Mouse (Mus musculus): ENCODE data around the gene Zfp59.
"Not testable (repeated sequence)": the region's sequence is repeated elsewhere in the genome, so short reads cannot be mapped to it uniquely, and the experiment has no call there.

Gene Zfp59

DNA sequence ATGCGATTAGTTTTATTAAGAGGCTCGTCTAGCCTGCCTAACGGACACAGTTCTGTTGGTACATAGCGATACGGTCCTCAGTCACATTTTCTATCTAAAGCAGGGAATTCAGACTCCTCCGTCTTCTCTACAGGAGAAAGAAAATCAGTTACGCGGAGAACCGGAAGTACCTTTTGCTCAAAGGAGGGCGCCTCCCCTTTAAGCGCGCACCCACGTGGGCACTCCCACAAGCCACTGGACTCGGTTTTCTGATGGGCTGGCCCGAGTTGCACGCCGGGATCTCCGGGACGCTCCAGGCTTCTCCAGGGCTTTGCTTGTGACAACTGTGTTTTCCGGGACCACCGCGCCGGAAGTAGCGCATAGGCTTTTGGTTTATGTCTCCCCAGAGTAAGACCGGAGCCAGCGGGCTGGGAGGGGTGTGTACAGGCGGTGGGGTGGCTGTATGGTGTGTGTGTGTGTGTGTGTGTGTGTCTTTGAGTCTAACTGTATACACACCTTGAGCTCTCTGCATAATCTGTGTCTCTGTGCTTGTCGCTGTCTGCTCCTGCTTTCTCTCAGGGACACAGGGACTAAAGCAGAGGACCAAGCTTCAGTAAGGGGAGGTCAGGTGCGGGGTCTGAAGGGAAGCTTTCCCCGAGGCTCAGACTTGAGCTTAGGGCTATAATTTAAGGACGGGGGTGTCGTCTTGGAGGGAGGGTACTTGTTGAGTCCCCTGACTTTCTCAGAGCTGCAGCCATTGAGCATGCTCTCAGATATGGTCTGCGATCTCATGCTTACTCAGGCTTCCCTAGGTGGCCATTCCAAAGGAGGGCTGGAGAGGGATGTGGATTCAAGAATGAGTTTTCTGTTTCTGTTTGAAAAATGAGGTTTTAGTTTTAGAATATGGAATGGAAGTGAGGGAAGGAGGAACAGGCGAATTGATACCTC is at the start of gene Zfp59:
Gene Zfp59, plus strand, starts transcription at position 285 of the 927 bp plus-strand sequence.
- DNase-seq (ENCODE audit: low spot score in 2 of 2), result peak; percentile 95 to 96

DNA sequence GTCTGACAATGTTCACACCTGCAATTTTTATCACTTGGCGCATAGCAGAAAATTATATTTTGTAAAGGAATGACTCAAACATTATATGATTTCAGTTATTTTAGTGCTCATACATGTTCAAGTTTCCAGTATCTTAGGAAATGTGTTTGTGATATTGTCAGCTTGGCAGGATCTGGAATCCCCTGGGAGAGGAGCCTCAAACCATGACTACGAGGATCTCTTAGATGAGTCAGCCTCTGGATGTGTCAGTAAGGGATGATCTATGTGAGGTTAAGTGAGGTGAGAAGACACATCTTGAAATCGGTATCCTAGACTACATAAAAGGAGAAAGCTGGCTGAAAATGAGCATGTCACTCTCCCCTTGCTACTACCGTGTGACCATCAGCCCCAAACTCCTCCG is 49.1 kb upstream of the Zfp59 start:
- DNase-seq (ENCODE audit: low spot score in 2 of 2), result no peak

DNA sequence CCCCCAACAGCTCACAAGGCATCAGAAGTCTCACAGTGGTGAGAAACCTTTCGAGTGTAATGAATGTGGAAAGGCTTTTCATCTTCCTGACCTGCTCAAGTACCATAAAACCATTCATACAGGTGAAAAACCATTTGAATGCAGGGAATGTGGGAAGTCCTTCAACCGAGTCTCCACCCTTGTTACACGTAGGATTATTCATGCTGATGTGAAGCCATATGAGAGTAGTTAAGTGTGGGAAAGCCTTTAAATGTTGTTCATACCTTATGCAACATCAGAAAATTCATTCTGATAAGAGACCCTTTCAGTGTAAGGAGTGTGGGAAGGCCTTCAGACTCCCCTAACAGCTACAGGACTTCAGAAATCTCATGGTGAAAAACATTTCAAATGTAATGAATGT is 44.5 kb upstream of the Zfp59 start:
- not testable (repeated sequence) for DNase-seq (ENCODE audit: low spot score in 2 of 2)

DNA sequence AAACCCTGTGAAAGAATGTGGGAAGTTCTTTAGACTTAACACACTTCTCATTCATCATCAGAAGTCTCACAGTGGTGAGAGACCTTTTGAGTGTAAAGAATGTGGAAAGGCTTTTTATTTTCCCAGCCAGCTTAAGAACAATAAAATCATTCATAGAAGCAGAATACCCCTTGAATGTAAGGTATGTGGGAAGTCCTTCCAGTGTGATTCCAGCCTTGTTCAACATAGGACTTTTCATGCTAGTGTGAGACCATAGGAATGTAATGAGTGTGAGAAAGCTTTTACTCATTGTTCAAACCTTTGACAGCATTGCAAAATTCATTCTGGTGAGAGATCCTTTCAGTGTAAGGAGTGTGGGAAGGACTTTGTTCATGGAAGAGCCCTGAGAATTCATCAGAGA is 43.8 kb upstream of the Zfp59 start:
- no peak for DNase-seq (ENCODE audit: low spot score in 2 of 2)

DNA sequence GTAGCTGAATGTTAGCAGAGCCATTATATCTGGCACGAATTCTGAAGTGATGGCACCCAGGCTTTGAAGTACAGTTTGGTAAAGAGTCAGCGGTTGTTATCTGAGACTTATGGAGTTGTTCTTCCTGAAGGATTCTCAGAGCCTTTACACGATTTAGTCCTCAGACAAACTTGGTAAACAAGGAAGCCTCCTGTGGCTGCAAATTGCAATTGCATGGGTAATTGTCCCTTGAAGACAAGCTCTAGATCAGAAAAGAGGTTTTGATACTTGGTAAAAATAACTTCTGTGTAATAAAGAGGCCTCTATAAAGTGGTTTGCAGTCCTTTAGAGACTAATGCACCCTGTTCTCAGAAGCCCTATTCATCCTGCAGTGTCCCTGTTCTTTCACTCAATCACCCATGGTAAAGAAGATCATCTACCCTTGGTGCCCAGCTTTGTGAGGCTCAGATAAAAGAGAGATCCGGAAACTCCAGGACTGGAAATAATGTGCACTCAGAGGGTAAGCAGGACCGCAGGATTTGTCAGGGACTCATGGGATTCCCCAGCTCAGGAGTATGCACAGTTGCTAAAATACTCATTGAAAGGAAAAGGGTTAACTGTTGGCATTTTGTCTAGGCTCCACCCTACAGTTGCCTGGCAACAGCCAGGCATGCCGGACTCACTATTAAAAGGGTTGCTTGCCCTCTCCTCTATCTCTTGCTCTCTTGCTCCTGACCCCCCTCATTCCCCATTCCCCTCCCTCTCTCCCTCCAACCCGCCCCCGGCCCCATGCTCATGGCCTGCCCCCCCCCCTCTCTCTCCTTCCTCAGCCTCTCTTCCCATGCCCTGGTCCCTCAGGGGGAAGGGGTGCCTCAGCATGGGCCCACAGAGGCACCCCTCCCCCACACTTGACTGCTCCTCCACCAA is 40.2 kb upstream of the Zfp59 start:
- no peak for DNase-seq (ENCODE audit: low spot score in 2 of 2)

DNA sequence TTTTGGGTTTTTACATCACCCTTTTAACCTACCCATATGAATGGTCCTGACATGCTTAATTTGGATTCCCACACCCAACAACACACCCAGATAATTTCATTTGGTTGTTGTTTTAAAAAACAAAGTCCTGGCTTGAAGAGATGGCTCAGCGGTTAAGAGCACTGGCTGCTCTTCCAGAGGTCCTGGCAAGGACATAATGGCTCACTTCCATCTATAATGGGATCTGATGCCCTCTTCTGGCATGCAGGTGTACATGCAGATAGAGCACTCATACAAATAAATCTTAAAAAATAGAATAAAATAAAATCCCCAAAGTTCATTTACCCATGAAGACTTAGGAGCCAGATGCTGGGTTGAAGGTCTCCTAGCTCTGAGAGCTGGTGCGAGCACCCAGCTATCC is 37.3 kb upstream of the Zfp59 start:
- DNase-seq (ENCODE audit: low spot score in 2 of 2), result no peak

DNA sequence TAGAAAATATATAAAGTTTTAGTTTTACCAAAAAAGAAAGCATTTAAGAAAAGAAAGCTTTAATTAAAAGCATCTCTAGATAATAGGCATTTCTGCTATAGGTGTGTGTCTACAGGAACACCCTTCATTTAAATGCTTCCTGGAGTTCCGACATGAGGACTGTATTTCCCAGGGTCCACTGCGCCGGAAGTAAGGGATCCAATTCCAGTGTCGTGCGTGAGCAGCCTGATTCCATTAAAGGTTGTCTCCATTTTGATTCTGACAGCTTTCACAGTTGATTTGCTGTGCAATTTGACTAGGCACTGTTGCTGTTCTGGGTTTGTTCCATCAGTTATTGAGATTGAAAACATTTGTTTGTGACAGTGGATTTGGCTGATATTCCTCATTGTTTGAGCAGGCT is 35.4 kb upstream of the Zfp59 start:
- no peak for DNase-seq (ENCODE audit: low spot score in 2 of 2)

DNA sequence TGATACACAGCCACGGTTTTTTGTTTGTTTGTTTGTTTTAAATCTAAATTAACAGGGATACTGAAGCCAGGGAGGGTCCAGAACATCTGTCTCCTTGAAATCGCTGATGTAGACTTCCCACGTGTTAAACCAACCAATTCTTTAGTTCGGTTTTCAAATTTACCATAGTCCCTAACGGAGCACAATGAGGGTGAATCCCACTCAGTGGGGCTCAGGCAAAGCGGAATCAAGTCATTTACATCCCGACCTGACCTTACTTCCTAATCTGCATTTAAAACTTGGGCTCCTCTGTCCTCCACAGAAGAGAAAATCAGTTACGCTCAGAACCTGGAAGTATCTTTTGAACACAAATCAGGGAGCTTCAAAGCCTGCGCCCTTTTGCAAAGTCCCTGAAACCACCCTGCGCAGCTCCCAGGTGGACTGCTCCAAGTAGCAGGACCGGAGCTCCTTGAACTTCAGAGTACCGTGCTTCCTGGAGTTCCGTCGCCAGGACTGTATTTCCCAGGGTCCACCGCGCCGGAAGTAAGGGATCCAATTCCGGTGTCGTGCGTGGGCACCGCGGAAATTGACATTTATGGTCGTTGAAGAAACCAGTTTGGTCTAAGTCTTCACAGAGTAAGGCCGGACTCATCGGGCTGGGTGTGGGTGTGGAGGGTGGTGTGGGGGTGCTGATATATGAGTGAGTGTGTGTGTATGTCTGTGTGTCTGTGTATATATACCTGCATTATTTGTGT is 33.9 kb upstream of the Zfp59 start:
- DNase-seq (ENCODE audit: low spot score in 2 of 2), result peak; percentile 88 to 90

DNA sequence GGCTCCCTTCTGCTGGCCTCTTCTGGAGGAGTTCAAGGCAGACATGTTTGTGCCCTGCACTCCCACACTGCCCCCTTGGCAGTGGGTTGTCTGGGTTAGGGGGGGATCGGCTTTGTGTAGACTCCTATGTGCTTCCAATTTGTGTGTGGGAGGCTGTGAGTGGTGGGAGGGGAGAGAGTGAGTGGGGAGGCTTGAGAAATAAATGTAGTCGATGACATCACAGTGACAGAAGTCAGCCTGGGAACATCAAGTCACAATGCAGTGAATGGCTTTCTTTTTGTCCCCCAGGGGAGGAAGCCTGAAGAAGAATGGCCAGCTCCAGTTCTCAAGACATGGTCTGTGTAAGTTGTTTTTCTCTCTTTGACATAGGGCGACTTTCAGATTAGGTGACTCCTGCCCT is 31.5 kb upstream of the Zfp59 start, which contains the start of gene Zfp626:
Gene Zfp626, plus strand, starts transcription at position 301 of the 400 bp plus-strand sequence.
- DNase-seq (ENCODE audit: low spot score in 2 of 2), result not testable (repeated sequence)

DNA sequence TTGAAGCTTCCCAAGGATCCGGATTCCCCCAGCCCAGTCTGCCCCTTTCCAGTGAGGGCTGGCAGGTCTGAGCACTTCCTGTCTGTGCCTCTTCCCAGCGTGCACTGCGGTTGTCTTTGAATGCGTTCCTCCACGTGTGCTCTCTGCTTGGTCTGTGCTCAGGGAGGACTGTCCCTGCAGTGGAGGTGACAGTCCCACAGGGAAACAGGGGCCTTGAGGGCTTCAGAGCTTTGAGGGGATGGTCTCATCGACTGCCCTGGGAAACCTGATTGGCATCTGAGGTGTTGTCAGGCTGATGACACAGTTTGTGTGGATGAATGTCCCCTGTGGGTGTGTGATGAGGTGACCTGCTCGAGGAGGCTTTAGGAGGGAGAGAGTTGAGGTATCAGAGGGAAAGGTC is 31.1 kb upstream of the Zfp59 start:
- not testable (repeated sequence) for DNase-seq (ENCODE audit: low spot score in 2 of 2)

DNA sequence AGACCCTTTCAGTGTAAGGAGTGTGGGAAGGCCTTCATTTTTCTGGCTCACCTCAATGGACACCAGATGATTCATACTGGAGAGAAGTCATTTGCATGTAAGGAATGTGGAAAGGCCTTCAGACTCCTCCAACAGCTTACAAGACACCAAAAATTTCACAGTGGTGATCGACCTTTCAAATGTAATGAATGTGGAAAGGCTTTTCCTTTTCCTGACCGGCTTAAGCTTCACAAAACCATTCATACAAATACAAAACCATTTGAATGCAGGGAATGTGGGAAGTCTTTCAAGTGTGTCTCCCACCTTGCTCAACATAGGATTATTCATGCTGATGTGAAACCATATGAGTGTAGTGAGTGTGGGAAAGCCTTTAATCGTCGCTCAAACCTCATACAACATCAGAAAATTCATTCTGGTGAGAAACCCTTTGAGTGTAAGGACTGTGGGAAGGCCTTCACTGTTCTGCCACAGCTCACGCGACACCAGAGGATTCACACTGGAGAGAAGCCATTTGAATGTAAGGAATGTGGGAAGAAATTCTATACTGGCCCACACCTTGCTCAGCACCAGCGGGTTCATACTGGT is 19.8 kb upstream of the Zfp59 start:
- no peak for DNase-seq (ENCODE audit: low spot score in 2 of 2)

DNA sequence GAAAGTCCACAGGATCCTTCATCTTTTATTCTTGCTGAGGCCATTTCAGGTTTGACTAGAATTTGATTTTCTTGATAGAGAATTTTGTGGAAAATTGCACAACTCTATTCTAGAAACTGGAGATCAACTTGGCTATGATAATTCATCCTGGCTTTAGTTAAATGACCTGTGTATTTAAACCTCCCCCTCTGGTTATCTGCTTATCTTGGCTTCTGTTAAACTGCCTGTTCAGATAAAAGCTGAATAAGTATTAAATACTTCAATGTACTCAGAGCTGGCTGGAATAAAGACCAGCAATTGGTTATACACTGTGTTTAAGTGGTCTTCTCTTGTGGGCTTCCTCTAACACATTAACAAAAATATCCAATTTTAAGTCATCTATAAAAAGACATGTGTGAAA is 15.8 kb upstream of the Zfp59 start:
- no peak for DNase-seq (ENCODE audit: low spot score in 2 of 2)

DNA sequence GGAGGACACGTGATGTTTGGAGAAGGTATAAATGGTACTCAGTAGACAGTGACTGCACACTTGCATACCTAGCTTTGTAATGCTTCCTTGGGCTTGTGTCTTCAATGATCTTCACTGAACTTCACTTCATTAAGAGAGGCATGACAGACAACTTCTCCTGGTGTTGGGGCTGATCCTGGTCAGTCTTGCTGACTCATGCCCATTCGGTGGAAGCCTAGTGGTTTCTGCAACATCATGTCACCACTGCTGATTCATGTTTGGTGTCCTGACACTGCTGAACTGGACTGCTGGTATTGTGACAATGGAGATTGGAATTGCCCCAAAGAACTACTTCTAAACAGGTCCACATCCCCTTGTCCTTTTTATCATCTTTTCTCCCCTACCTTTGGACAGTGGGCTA is 4.3 kb upstream of the Zfp59 start:
- no peak for DNase-seq (ENCODE audit: low spot score in 2 of 2)

DNA sequence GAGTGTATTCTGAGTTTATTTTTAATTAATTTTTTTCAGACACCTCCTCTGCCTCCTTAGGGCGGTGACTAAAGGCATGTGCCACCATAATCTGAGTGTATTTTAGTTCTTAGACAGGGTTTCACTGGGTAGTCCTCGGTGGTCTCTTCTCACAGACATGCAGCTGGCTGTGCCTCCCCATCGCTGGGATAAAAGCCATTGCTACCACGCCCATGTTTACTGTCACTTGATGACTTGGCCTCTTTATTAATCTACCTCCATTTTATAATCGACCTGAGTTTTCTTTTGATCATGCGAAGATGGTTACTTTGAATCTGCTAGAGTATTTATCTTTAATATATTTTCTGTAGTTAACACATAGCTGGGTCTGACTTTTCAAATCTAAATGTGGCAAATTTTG is 511 bp upstream of the Zfp59 start:
- no peak for DNase-seq (ENCODE audit: low spot score in 2 of 2)

DNA sequence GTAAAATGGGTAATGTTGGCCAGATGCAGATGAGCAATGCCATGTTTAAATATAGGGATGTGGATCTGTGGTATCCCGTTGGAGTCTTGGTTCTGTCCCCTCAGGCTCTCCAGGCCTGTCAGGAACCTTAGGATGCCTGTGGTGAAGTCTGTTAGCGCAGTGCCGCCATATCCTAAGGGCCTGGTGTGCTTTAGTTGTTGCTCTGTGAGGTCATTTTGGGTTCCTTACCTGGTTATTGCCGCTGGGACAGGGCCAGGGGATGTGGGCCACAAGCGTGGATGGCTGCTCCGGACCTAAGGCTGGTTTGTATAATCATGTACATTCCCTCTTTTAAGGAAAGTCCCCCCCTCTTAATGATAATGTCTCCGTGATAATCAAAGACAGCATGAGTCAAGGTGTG is 1.2 kb downstream of the Zfp59 start:
- no peak for DNase-seq (ENCODE audit: low spot score in 2 of 2)

DNA sequence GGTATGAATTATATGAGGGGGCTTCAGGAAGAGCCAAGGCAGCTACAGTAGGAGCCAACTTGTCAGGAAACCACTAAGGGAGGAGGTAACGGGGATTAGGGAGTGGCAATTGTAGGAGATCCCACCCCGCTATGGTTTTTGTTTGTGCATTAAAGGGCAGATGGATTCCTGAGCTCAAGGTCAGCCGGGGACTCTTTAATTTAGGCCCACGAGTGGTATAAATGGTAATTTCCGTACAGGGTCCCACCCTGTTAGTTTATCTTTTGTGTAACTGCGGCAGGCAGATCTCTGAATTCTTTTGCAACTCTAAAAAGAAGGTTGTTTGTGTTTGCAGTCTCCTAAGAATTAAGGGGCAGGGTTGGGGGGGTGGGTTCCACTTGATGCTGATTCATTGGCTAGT is 1.7 kb downstream of the Zfp59 start:
- DNase-seq (ENCODE audit: low spot score in 2 of 2), result no peak

DNA sequence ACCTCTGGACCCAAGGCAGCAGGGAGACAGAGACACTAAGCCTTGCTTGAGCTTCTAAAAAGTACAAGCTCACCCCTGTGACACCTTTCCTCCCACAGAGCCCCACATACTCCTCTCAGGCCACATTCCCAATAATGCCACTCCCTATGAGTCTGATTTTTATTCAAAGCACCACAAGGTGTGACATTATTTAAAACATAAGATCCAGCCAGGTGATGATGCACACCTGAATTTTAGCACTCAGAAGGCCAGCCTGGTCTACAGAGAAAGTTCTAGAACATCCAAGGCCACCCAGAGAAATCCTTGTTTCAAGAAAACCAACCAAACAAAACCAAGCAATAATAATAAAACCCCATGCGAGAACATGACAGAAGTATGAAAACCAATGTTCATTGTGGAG is 18.8 kb downstream of the Zfp59 start, which contains the start of gene Zfp607a:
Gene Zfp607a, plus strand, starts transcription at position 301 of the 400 bp plus-strand sequence.
- no peak for DNase-seq (ENCODE audit: low spot score in 2 of 2)

DNA sequence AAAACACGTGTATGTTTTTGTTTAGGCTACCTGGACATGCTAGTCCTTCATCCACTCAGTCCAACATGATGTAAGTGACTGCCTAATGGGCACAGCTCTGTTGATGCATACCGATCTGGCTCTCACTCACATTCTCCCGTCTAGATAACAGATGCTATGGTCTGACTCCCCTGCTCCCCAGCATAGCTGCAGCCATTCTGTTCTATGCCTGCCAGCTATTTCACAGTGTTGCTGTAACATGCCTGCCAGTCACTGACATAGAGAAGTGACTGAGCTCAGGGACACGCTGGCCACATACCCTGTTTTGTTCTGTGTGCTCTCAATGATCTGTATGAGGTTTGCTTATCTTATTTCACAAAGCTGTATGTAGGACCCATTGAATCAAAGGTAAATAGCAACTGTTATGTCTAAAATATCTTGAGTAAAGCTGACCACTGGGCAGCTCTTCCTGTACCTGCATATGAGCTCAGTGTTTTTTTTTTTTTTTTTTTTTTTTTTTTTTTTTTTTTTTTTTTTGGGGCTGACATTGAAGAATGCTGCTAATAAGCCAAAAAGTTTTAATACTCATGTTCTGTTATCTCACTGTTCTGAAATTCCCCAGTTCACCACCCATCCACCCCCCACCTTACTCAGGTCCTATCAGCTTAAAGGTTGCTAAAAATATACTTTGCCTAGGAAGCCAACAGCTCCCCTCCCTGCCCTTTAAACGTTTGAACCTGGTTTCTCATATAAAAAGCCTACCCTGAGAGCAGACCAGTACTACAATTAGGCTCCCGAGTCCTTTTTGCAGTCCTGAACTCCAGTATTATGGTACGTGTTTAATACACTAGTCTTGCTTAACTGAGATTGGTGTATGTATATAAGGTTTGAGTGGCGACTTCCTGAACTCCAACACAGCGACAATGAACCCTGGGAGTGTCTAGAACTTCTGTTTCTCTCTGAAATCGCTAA is 21.2 kb downstream of the Zfp59 start:
- no peak for DNase-seq (ENCODE audit: low spot score in 2 of 2)

DNA sequence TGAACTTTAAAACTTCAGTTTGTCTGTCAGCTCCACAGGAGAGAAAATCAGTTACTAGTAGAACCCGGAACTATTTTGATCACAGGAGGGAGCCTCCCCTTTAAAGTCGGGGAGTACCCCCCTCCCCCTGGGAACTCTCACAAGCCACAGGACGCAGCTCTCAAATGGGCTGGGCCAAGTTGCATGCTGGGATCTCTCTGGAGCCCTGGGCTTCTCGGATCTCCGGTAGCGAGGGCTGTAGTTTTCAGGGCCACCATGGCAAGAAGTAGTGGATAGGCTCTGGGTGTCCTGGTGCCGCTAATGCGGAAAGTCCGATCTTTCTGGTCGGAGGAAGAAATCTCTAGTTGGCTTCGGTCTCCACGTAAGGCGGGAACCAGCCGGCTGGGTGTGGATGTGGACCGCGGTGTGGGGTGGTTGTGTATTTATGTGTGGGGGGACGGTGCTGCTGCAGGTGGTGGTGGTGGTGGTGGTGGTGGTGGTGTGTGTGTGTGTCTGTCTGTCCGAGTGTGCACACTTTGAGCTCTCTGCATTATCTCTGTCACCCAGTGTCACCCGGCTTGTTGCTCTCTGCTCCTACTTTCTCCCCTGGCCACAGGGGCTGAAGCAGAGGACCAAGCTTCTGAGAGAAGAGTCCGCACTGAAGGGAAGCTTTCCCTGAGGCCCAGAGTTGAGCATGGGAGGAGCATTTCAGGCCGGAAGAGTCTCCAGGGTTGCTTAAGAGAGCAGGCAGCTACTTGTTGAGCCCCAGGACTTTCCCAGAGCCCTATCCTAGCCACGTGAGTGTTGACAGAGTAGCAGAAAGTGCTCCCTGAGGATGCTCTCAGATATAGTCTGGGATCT is 22.2 kb downstream of the Zfp59 start:
- peak; percentile 71 to 76 for DNase-seq (ENCODE audit: low spot score in 2 of 2)

All from right cerebral cortex, postnatal 10 days (tissue).